Mouse (Mus musculus): Measurements from ENCODE around the gene D230025D16Rik. TPM values are rescaled to one million over a fixed set of nuclear protein-coding genes. Genes with fewer than 3 reads are reported as not detected.

D230025D16Rik gene
- polyA plus RNA-seq, 1 experiment from 2014 or later, result 27.9 TPM

DNA sequence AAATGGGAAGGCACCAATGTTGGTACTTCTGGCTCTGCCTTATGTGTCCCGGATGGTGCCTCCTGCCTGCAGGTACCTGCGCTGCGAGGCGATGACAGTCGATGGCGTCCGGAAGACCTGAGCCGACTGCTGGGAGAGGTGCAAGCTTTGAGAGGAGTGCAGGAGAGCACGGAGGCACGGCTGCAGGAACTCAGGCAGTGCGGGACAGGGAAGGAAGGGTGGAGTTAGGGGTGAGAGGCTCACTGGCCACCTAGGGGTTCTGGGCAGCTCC, 45.9 kb downstream of the D230025D16Rik start:
- no peak overlapping the region; the same call in 1 of the 2 replicates for H3K9ac ChIP-seq (ENCODE audit: low read depth, low read length)
- H3K4me1 ChIP-seq (ENCODE audit: control insufficient read depth, insufficient read depth, low read depth, low read length), result peaks cover 33% of the 10 kb centered on the region
- no peak for ATAC-seq
- WGBS, result 2% methylated on average over 11 of the region's 11 CpGs
- H3K4me2 ChIP-seq (ENCODE audit: low read length), result peak overlapping the region; percentile 6
- no peaks in the 10 kb centered on the region; the same call in 1 of the 2 replicates for H3K9me3 ChIP-seq (ENCODE audit: control insufficient read depth, low read length)
- H3K27me3 ChIP-seq (replicated peaks; ENCODE audit: control insufficient read depth, insufficient read depth, low read length), result peaks cover 69% of the 10 kb centered on the region
- H3K4me3 ChIP-seq (ENCODE audit: low read length), result 0 out of 2 replicates have a peak overlapping the region, but pooled peaks have one; percentile 2
- no peak overlapping the region for H3K27ac ChIP-seq (ENCODE audit: low read depth, low read length)
- H3K36me3 ChIP-seq (ENCODE audit: control insufficient read depth, insufficient read depth, low read length), result no peaks in the 10 kb centered on the region

DNA sequence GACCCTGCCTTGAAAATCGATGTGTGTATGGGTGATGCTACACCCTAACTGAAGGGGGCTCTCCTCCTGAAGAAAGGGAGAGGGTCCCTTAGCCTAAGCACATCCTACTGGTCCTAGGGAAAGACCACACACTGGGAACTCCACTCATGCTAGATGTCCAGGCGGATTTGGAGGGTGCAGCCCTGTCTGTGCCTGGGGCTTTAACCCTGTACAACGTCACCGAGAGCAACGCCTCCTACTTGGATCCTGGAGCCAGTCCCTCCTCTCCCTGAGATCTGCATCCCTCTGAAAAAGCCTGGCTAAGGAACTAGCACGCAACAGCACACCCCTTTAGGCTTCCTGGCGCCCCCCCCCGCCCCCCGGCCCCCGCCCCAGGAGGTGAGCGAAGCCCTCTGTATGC, 50.4 kb downstream of the D230025D16Rik start:
- Histone ChIP-seq H3K9ac (ENCODE audit: low read depth, low read length) (no peak overlapping the region; the same call in 1 of the 2 replicates), H3K9me3 (ENCODE audit: control insufficient read depth, low read length) (no peaks in the 10 kb centered on the region), H3K27ac (ENCODE audit: low read depth, low read length) (no peak overlapping the region), H3K4me3 (ENCODE audit: low read length) (peak overlapping the region; percentile 51), H3K36me3 (ENCODE audit: control insufficient read depth, insufficient read depth, low read length) (peaks cover 4% of the 10 kb centered on the region; the same call in 1 of the 2 replicates), H3K27me3 (replicated peaks; ENCODE audit: control insufficient read depth, insufficient read depth, low read length) (peaks cover 54% of the 10 kb centered on the region), H3K4me2 (ENCODE audit: low read length) (peak overlapping the region; percentile 95), H3K4me1 (ENCODE audit: control insufficient read depth, insufficient read depth, low read depth, low read length) (peaks cover 27% of the 10 kb centered on the region)
- ATAC-seq, result no peak
- WGBS, result 6% methylated on average over 11 of the region's 11 CpGs

DNA sequence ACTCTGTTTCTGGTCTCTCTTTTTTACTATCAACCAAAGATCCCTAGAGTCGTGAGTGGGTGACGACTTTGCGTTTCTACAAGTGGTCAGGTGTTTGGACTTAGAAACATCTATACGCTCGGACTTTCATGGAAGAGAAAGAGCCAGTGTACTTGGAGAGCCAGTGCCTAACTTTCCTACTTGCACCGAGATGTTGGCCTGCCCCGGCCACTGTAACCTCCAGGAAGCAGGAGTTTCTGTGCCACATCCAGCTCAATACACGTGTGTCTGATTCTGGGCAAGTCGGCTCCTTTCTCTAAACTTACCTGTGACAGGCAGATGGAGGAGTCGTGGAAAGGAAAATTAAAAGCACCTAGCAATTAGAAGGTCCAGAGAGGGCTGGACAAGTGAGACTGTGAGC, 50.9 kb downstream of the D230025D16Rik start, which contains the start of gene Nol3:
TSS of gene Nol3 (plus strand) at position 301 of the 400 bp plus-strand sequence.
- ATAC-seq, result 0 out of 2 replicates have a peak, but pooled peaks have one; percentile 0
- peak within 1 kb of the TSS; percentile 51 for H3K4me3 ChIP-seq (ENCODE audit: low read length)
- H3K27ac ChIP-seq (ENCODE audit: low read depth, low read length), result no peak within 1 kb of the TSS
- H3K4me1 ChIP-seq (ENCODE audit: control insufficient read depth, insufficient read depth, low read depth, low read length), result peaks cover 23% of the 10 kb centered on the region
- H3K36me3 ChIP-seq (ENCODE audit: control insufficient read depth, insufficient read depth, low read length), result peaks cover 4% of the 10 kb centered on the region; the same call in 1 of the 2 replicates
- peak within 1 kb of the TSS; percentile 95 for H3K4me2 ChIP-seq (ENCODE audit: low read length)
- H3K9ac ChIP-seq (ENCODE audit: low read depth, low read length), result peak within 1 kb of the TSS; percentile 72
- 5% methylated on average over 10 of the region's 10 CpGs for WGBS
- peaks cover 52% of the 10 kb centered on the region for H3K27me3 ChIP-seq (replicated peaks; ENCODE audit: control insufficient read depth, insufficient read depth, low read length)
- no peaks in the 10 kb centered on the region for H3K9me3 ChIP-seq (ENCODE audit: control insufficient read depth, low read length)

DNA sequence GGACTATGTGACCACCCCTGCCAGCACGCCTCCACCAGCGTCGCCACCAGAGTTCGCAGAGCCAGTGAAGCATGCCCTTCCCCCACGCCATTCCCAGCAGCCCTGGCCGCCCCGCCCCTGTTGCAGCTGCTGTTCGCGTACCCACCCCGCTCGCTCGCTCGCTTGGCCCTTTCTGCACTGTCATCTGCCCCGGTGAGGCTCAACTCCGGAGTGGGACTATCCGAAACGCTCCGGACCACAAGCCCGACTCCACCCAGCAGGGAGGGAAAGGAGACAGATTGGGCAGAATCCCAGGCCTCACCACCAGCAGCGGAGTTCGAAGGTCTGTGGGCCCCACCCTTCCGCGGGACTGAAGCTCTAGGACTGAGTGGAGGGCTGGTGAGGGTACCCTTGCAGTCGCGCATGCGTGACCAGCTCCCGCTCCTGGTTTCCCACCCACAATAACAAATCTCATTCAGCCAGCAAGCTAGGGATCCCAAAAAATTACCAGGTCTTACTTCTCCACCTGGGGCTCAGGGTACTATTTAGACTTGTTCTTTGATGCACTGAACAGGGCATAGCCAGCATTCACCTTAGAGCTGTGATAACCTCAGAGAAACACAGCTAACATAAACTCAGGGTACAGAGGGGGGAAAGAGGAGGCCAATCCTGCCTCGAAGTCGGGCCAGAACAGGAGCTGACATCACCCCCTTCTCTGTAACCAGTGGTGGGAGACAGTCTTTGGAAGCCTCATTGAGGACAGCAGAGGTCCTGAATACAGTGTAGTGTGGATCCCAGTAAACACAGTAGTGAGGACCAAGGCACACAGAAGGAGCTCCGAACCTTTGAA, 51.6 kb downstream of the D230025D16Rik start:
- peak; percentile 61 for ATAC-seq
- peak overlapping the region; percentile 51 for H3K4me3 ChIP-seq (ENCODE audit: low read length)
- H3K4me2 ChIP-seq (ENCODE audit: low read length), result peak overlapping the region; percentile 95
- H3K9ac ChIP-seq (ENCODE audit: low read depth, low read length), result peak overlapping the region; percentile 72
- peaks cover 46% of the 10 kb centered on the region for H3K27me3 ChIP-seq (replicated peaks; ENCODE audit: control insufficient read depth, insufficient read depth, low read length)
- no peaks in the 10 kb centered on the region for H3K9me3 ChIP-seq (ENCODE audit: control insufficient read depth, low read length)
- WGBS, result 4% methylated on average over 24 of the region's 30 CpGs
- peaks cover 4% of the 10 kb centered on the region for H3K36me3 ChIP-seq (ENCODE audit: control insufficient read depth, insufficient read depth, low read length)
- H3K4me1 ChIP-seq (ENCODE audit: control insufficient read depth, insufficient read depth, low read depth, low read length), result peaks cover 22% of the 10 kb centered on the region
- no peak overlapping the region for H3K27ac ChIP-seq (ENCODE audit: low read depth, low read length)

DNA sequence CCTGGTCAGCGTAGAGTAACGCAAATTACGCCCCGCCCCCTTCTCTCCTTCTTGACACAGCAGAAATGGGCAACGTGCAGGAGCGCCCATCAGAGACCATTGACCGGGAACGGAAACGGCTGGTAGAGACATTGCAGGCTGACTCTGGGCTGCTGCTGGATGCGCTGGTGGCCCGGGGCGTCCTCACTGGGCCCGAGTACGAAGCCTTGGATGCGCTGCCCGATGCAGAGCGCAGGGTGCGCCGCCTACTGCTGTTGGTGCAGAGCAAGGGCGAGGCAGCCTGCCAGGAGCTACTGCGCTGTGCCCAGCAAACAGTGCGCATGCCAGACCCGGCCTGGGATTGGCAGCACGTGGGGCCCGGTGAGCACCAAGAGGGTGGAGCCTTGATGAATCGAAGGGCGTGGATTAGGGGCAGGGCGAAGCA, 54.0 kb downstream of the D230025D16Rik start:
- Histone ChIP-seq H3K4me1 (ENCODE audit: control insufficient read depth, insufficient read depth, low read depth, low read length) (peaks cover 22% of the 10 kb centered on the region), H3K27me3 (replicated peaks; ENCODE audit: control insufficient read depth, insufficient read depth, low read length) (peaks cover 25% of the 10 kb centered on the region), H3K4me3 (ENCODE audit: low read length) (no peak overlapping the region), H3K27ac (ENCODE audit: low read depth, low read length) (no peak overlapping the region), H3K9ac (ENCODE audit: low read depth, low read length) (peak overlapping the region; percentile 1; the same call in 1 of the 2 replicates), H3K36me3 (ENCODE audit: control insufficient read depth, insufficient read depth, low read length) (peaks cover 18% of the 10 kb centered on the region), H3K9me3 (ENCODE audit: control insufficient read depth, low read length) (no peaks in the 10 kb centered on the region), H3K4me2 (ENCODE audit: low read length) (peak overlapping the region; percentile 47)
- ATAC-seq, result peak; percentile 56
- 3% methylated on average over 28 of the region's 28 CpGs for WGBS

DNA sequence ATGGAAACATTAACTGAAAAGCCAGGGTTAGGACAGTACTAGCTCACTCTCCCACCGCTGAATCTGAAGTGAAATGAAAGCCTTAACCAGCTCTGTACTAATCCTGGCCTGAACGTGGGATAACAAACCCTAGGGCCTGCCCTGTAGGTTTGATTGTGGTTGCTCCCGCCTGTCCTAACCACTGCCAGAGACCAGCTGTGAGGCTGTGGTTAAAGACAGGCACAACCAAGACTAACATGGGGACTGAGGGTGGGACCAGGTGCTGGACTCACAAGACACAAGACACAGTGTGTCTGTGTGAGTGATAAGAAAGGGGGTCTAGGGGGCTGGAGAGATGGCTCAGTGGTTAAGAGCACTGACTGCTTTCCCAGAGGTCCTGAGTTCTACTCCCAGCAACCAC, 55.6 kb downstream of the D230025D16Rik start:
- WGBS, result 79% methylated on average over 3 of the region's 3 CpGs
- no peak overlapping the region for H3K4me3 ChIP-seq (ENCODE audit: low read length)
- peaks cover 21% of the 10 kb centered on the region for H3K36me3 ChIP-seq (ENCODE audit: control insufficient read depth, insufficient read depth, low read length)
- H3K27me3 ChIP-seq (replicated peaks; ENCODE audit: control insufficient read depth, insufficient read depth, low read length), result peaks cover 14% of the 10 kb centered on the region
- H3K4me1 ChIP-seq (ENCODE audit: control insufficient read depth, insufficient read depth, low read depth, low read length), result peaks cover 22% of the 10 kb centered on the region
- no peak overlapping the region for H3K27ac ChIP-seq (ENCODE audit: low read depth, low read length)
- H3K9me3 ChIP-seq (ENCODE audit: control insufficient read depth, low read length), result no peaks in the 10 kb centered on the region
- H3K9ac ChIP-seq (ENCODE audit: low read depth, low read length), result no peak overlapping the region
- no peak for ATAC-seq
- H3K4me2 ChIP-seq (ENCODE audit: low read length), result no peak overlapping the region

DNA sequence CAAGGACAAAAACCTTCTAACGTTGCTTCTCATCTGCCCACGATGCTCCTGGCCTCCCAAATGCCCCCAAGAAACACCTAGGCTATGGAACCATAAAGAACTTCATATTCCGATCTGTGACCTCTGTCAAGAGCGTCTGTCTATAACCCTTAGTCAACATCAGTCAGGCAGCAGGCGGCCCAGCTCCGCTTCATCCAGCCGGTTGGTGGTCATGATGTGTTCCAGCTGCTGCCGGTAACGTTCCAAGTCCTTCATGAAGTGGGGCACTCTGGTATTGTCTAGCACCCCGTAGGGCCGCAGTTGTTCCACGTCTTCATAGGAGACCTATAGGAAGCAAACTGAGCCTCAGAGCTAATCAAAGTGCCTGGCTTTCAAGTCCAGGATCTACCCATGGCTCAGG, 56.9 kb downstream of the D230025D16Rik start:
- Histone ChIP-seq H3K4me1 (ENCODE audit: control insufficient read depth, insufficient read depth, low read depth, low read length) (peaks cover 23% of the 10 kb centered on the region), H3K4me2 (ENCODE audit: low read length) (no peak overlapping the region), H3K27ac (ENCODE audit: low read depth, low read length) (no peak overlapping the region), H3K9ac (ENCODE audit: low read depth, low read length) (no peak overlapping the region), H3K27me3 (replicated peaks; ENCODE audit: control insufficient read depth, insufficient read depth, low read length) (peaks cover 12% of the 10 kb centered on the region), H3K36me3 (ENCODE audit: control insufficient read depth, insufficient read depth, low read length) (peaks cover 21% of the 10 kb centered on the region), H3K4me3 (ENCODE audit: low read length) (no peak overlapping the region), H3K9me3 (ENCODE audit: control insufficient read depth, low read length) (no peaks in the 10 kb centered on the region)
- WGBS, result 92% methylated on average over 12 of the region's 12 CpGs
- ATAC-seq, result no peak

DNA sequence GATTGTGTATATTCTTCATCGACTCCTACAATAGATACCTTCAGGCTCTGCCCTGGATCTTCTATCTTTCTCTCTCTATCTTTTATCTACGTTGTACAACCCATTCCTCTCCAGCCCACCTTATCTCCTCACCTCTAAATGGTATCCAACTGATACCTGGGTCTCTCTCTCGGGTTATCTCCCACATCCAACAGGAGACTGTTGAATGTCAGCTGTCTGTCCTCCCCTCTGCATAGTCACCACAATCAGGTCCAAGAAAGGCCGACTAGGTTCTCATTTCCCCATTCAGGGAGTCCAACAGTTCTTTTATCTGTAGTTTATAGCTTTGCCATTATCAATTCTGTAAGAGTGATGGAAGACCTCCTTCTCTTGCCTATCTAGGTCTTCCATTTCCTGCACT, 57.3 kb downstream of the D230025D16Rik start:
- WGBS, result 94% methylated on average over 4 of the region's 4 CpGs
- ATAC-seq, result no peak

DNA sequence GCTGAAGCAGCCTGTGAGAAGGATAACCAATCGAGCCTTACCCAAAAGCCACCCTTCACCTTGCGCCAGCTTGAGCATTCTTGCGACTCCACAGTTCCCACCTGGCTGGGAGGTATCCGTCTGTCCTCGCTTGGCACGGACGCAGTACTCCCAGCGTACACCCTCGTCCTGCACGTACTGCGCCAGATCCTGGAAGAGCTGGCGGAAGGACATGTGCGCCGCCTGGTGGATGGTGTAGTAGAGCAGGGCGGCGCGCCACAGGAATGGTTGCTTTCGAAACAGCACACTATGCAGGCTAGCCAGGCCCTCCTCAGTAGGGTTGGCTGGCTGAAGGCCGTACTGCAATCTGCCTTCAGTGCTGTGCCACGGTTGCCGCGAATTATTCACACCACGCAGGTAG, 58.1 kb downstream of the D230025D16Rik start:
- Histone ChIP-seq H3K36me3 (ENCODE audit: control insufficient read depth, insufficient read depth, low read length) (peaks cover 21% of the 10 kb centered on the region), H3K4me1 (ENCODE audit: control insufficient read depth, insufficient read depth, low read depth, low read length) (peaks cover 28% of the 10 kb centered on the region), H3K27ac (ENCODE audit: low read depth, low read length) (no peak overlapping the region), H3K9ac (ENCODE audit: low read depth, low read length) (no peak overlapping the region), H3K9me3 (ENCODE audit: control insufficient read depth, low read length) (no peaks in the 10 kb centered on the region), H3K4me2 (ENCODE audit: low read length) (no peak overlapping the region), H3K4me3 (ENCODE audit: low read length) (no peak overlapping the region), H3K27me3 (replicated peaks; ENCODE audit: control insufficient read depth, insufficient read depth, low read length) (peaks cover 7% of the 10 kb centered on the region)
- no peak for ATAC-seq
- WGBS, result 31% methylated on average over 23 of the region's 23 CpGs

More for the DNA sequence above, 57.3 kb downstream of the D230025D16Rik start:
- Histone ChIP-seq H3K27ac (ENCODE audit: low read depth, low read length) (no peak overlapping the region), H3K4me1 (ENCODE audit: control insufficient read depth, insufficient read depth, low read depth, low read length) (peaks cover 25% of the 10 kb centered on the region), H3K36me3 (ENCODE audit: control insufficient read depth, insufficient read depth, low read length) (peaks cover 21% of the 10 kb centered on the region), H3K4me3 (ENCODE audit: low read length) (no peak overlapping the region), H3K27me3 (replicated peaks; ENCODE audit: control insufficient read depth, insufficient read depth, low read length) (peaks cover 8% of the 10 kb centered on the region), H3K4me2 (ENCODE audit: low read length) (no peak overlapping the region), H3K9me3 (ENCODE audit: control insufficient read depth, low read length) (no peaks in the 10 kb centered on the region), H3K9ac (ENCODE audit: low read depth, low read length) (no peak overlapping the region)
